Mouse (Mus musculus): ENCODE measurements at regions not wholly inside any gene's neighbourhood (a gene's known extent, or its start where the extent isn't known, plus 50 kb on each side); places are given as distances from the start of the nearest gene placed in this dataset.
A peak's percentile ranks its signal among the peaks of the same experiment; 100 is the strongest.
"Not testable (repeated sequence)": the region's sequence is repeated elsewhere in the genome, so short reads cannot be mapped to it uniquely, and the experiment has no call there.

- DNase-seq: peak; percentile 88
Observed at GRCm38 (mm10) chr9:53045788-53046187, 202.1 kb downstream of the Ddx10 start.

GRCm38 (mm10) chr9:53033797-53034196, 214.1 kb downstream of the Ddx10 start:
- peak; percentile 80 for DNase-seq

- no peak for DNase-seq
Observed at GRCm38 (mm10) chr9:53022096-53022495, 225.8 kb downstream of the Ddx10 start.

- DNase-seq: no peak
Observed at GRCm38 (mm10) chr9:53010741-53011140, 237.1 kb downstream of the Ddx10 start.

- no peak for DNase-seq
Observed at GRCm38 (mm10) chr9:53007395-53007794, 240.5 kb downstream of the Ddx10 start.

GRCm38 (mm10) chr9:53006085-53006484, 241.8 kb downstream of the Ddx10 start:
- no peak for DNase-seq

- DNase-seq: no peak
Observed at GRCm38 (mm10) chr9:53004253-53004978, 243.4 kb downstream of the Ddx10 start.

- DNase-seq: no peak
Observed at GRCm38 (mm10) chr9:52976041-52976440, 271.8 kb downstream of the Ddx10 start.

- peak; percentile 97 for DNase-seq
Observed at GRCm38 (mm10) chr9:52965631-52966030, 282.2 kb downstream of the Ddx10 start.

- DNase-seq: no peak
Observed at GRCm38 (mm10) chr9:52959668-52960067, 280.1 kb upstream of the AI593442 start.

- DNase-seq: no peak
Observed at GRCm38 (mm10) chr9:52957245-52957644, 277.7 kb upstream of the AI593442 start.

- DNase-seq: no peak
Observed at GRCm38 (mm10) chr9:52944081-52944480, 264.5 kb upstream of the AI593442 start.

- no peak for DNase-seq
Observed at GRCm38 (mm10) chr9:52941637-52941983, 262.0 kb upstream of the AI593442 start.

- no peak for DNase-seq
Observed at GRCm38 (mm10) chr9:52940964-52941636, 261.5 kb upstream of the AI593442 start.

- DNase-seq: no peak
Observed at GRCm38 (mm10) chr9:52935082-52935481, 255.5 kb upstream of the AI593442 start.

GRCm38 (mm10) chr9:52917516-52917915, 237.9 kb upstream of the AI593442 start:
- no peak for DNase-seq

- not testable (repeated sequence) for DNase-seq
Observed at GRCm38 (mm10) chr9:52888653-52889052, 209.1 kb upstream of the AI593442 start.

- not testable (repeated sequence) for DNase-seq
Observed at GRCm38 (mm10) chr9:52887997-52888396, 208.4 kb upstream of the AI593442 start.

- DNase-seq: peak; percentile 67
Observed at GRCm38 (mm10) chr9:52867236-52867635, 187.7 kb upstream of the AI593442 start.

- DNase-seq: no peak
Observed at GRCm38 (mm10) chr9:52860327-52860726, 180.7 kb upstream of the AI593442 start.

GRCm38 (mm10) chr9:52858411-52858810, 178.8 kb upstream of the AI593442 start:
- DNase-seq: peak; percentile 4

GRCm38 (mm10) chr9:52853338-52853737, 173.8 kb upstream of the AI593442 start:
- DNase-seq: peak; percentile 55

GRCm38 (mm10) chr9:52850552-52850951, 171.0 kb upstream of the AI593442 start:
- no peak for DNase-seq

GRCm38 (mm10) chr9:52849931-52850330, 170.4 kb upstream of the AI593442 start:
- peak; percentile 61 for DNase-seq

- DNase-seq: no peak
Observed at GRCm38 (mm10) chr9:52841105-52841504, 161.5 kb upstream of the AI593442 start.
